Mouse (Mus musculus) T-helper 2 cell (primary cell): ENCODE results near the gene Olfr139.

ENCODE experiments used
- in situ Hi-C: fragments of 300-600 bp; cut with MboI, MseI; formaldehyde crosslinking; loops from one replicate; pipeline ENCODE4 v1.15.1; 2025; ENCODE audit warnings: high pct_unique_total_duplicates

The Olfr139 gene

DNA sequence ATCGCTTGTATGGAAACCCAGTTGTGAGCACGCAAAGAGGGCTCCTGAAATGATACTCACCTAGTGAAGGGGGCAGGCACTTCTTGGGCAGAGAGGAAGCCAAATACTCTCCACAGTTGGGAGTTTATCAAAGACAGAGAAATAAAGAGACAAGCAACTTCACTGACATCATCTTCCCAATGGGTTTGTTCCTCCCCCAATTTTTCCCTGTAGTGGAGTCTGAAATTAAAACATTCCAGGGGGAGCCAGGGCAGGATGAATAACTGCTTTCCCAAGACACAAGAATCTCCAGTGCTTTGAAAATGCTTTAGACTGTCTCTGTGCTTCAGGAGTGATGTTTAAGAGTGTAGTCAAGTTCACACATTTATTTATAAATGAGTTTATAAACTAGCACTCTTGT is at the start of gene Olfr139, which contains the start of gene Olfr399:
Gene Olfr139 (minus strand): TSS at position 101 of the 400 bp plus-strand sequence.
Gene Olfr399 (minus strand): TSS at position 165 of the 400 bp plus-strand sequence.
- in situ Hi-C loops: no loop called here

DNA sequence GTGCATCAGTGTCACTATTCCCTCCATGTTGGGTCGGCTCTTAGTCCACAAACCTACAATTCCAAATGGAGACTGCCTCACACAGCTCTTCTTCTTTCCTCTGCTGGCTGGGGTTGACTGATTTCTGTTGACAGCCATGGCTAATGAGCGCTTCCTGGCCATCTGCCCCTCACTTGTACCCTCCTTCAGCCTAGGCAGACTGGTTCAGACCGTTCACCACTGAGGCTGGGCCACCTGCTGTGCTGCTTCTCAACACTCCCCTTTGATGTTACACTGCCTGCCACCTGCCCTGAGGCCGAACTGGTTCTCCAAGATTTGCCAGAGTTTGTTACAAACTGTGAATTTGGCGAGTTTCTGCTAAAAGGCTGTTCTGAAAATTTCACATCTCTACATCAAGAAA is 48.7 kb upstream of the Olfr139 start:
- in situ Hi-C loops: no loop called here

DNA sequence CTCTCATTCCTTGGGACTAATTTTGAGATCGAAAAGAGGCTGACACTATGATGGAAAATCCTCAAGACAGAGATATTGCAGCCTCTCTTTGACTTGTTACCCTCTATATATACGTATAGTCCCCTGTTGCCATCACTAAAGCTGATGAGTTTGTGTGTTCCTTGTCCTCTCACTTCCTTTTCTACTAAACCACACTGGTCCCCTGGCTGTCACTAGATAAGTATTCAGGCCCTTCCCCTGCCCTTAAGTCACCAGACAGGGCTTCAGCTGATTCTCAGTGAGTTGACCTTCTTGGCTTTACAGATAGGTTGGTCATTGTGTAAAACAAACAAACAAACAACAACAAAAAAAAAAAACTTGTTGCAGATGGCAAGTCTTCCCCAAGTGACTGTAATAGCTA is 45.2 kb upstream of the Olfr139 start:
- in situ Hi-C loops: no loop called here

DNA sequence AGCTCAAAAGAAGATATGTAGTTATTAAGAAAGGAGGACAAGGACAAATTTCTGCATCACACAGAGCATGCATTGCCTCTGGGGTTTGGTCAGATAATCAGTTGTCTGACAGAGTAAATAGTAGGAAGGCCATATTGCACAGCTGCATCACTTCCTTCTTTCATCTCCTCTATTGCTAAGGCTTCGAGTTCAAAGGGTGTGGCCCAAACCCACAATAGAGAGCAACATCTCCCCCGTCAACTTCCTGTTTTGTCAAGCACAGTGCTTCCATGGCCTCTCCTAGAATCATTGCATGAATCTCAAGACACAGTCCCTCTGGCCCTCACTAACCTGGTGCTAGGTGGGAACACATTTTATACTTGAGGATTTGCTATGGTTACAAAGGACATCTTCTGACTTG is 44.4 kb upstream of the Olfr139 start:
- in situ Hi-C loops: no loop called here

DNA sequence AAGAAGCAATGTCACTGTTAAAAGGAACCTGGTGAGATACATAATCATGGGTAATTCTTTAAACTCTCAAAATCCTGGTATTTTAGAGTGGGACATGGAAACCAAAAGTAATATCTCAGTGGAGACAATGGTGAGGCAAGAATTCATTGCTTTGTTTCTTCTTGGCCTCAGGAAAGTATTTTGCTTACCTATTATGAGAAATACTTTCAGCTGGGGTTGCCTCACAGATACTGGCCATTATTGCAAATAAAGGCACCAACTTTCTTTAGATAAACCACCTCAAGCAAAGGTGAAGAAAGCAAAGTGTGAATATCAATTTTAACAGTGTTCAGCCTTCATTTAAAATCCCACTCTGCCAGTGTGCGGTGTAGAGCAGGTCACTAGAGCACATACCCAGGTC is 13.3 kb upstream of the Olfr139 start, which contains the start of gene Zfp616:
Gene Zfp616 (plus strand): TSS at position 301 of the 400 bp plus-strand sequence.
- in situ Hi-C loops: no loop called here

DNA sequence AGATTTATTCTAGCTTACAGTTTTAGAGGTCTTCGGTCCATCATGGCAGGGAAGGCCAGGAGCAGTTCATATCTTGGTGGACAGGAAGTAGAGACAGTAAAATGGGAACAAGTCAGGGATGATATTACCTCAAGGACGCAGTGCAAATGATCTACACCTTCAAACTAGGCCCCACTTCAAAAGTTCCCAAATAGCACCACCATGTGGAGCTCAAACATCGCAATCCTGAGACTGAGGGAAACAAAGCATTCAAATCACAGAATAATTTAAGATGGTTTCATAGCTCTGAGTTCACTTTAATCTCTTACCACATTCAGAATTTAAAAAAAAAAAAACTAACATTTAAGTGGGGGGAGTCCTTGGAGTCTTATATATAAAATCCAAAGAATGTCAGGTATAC is 5.0 kb downstream of the Olfr139 start:
- in situ Hi-C loops: no loop called here
